In the genomic region with DNA sequence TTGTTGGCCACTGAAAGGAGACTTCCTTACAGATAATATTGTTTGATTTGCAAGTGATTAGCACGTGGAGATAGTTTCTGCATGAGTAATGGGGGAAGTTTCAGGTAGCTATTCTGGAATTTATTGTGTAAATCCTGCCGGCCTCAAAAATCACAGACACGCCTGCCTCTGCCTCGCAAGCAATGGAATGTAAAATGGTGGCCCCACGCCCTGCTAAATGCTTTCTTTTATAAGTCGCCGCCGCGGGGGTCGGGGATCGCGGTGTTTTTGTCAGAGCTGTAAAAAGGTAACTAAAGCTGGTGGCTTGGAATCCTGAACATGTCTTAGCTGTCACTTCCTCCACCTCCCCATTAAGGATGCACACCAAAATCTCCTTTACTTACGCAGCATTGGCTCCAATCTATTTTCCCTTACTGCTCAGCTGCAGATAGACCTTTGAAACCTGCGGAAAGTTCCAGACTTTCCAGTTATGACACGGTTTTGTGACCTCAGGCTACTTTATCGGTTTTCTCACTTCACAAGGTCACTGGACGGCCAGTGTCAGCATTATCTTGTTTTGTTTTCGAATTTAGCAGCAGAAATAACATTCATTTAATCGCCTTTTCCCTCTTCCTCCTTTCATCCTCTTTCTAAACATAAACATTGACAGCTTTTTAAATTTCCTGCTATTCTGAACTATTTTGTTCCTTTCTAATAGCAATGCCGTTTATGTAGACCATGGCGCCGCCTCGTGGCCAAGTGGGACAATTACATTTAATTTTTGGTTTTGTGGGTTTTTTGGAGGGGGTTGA, we compare ENCODE assay signal across 7 mouse cellular contexts. TPM values are rescaled to one million over a fixed set of nuclear protein-coding genes. Genes with fewer than 3 reads are reported as not detected.
DNase-seq lines count a peak whose midpoint lies in the region; ATAC-seq lines count a peak whose summit lies in the region.

No protein-coding gene starts in this region.

- no peak overlapping the region for H3K9ac ChIP-seq in kidney, embryonic 14.5 days (ENCODE audit: low read depth, low read length)
- H3K9ac ChIP-seq in liver, embryonic 16.5 days (ENCODE audit: low read depth, low read length), result no peak overlapping the region

- no peak overlapping the region for H3K4me3 ChIP-seq in kidney, embryonic 14.5 days (ENCODE audit: low read length)
- H3K4me3 ChIP-seq in liver, embryonic 16.5 days (ENCODE audit: low read depth, low read length), result peak overlapping the region; percentile 18

- no peaks in the 10 kb centered on the region for H3K36me3 ChIP-seq in kidney, embryonic 14.5 days (ENCODE audit: control insufficient read depth, insufficient read depth, low read length)
- H3K36me3 ChIP-seq in liver, embryonic 16.5 days (ENCODE audit: control insufficient read depth, insufficient read depth), result no peaks in the 10 kb centered on the region

- no peaks in the 10 kb centered on the region for H3K27me3 ChIP-seq in kidney, embryonic 14.5 days (ENCODE audit: control insufficient read depth, insufficient read depth, low read length)
- no peaks in the 10 kb centered on the region for H3K27me3 ChIP-seq in liver, embryonic 16.5 days (ENCODE audit: control insufficient read depth, insufficient read depth, low read depth, low read length)

- H3K27ac ChIP-seq in kidney, embryonic 14.5 days (ENCODE audit: low read depth, low read length), result no peak overlapping the region
- H3K27ac ChIP-seq in liver, embryonic 16.5 days (ENCODE audit: low read length), result no peak overlapping the region

- intact Hi-C loops in gastrocnemius, postnatal 14 days (cut with DNase I; ENCODE audit: low total_unique reads), result loop anchor here (2.0 to 5.0 kb wide), 2 partner anchors 126 to 210 kb away; no protein-coding TSS in a partner anchor

- H3K4me1 ChIP-seq in kidney, embryonic 14.5 days (ENCODE audit: control insufficient read depth, insufficient read depth, low read length), result no peaks in the 10 kb centered on the region
- H3K4me1 ChIP-seq in liver, embryonic 16.5 days (ENCODE audit: control insufficient read depth, low read depth, low read length), result no peaks in the 10 kb centered on the region; the same call in 1 of the 2 replicates

- H3K4me2 ChIP-seq in kidney, embryonic 14.5 days (replicated peaks; ENCODE audit: low read depth, low read length), result peak overlapping the region; percentile 27; the same call in 1 of the 2 replicates
- H3K4me2 ChIP-seq in liver, embryonic 16.5 days (ENCODE audit: low read depth, low read length), result peak overlapping the region; percentile 47

- 21% methylated on average over 23 of the region's 23 CpGs for WGBS in kidney, embryonic 14.5 days
- WGBS in liver, embryonic 16.5 days (ENCODE audit: insufficient replicate concordance), result 15% methylated on average over 23 of the region's 23 CpGs

- peak; percentile 54 for DNase-seq in 3T3-L1 (ENCODE audit: low read depth, low spot score)
- DNase-seq in CD4-positive helper T cell, adult 2 months (ENCODE audit: low read depth, low spot score), result peak; percentile 56
- DNase-seq in c-Kit-positive CD71-positive TER-119-negative erythroid progenitor cells, embryonic 14.5 days (ENCODE audit: low read depth), result peak; percentile 24
- peak; percentile 40 for DNase-seq in gastrocnemius, postnatal 14 days

- H3K9me3 ChIP-seq in kidney, embryonic 14.5 days (ENCODE audit: control insufficient read depth, low read length), result peaks cover 3% of the 10 kb centered on the region; the same call in 1 of the 2 replicates
- H3K9me3 ChIP-seq in liver, embryonic 16.5 days (replicated peaks; ENCODE audit: control insufficient read depth, low read length), result 0 out of 2 replicates have a peak, but pooled peaks cover 2% of the 10 kb centered on the region

- ATAC-seq in kidney, embryonic 14.5 days (ENCODE audit: low FRiP score, low TSS enrichment), result no peak
- no peak for ATAC-seq in liver, embryonic 16.5 days (ENCODE audit: low read depth)
- ATAC-seq in neutrophil, adult 5-6 weeks (ENCODE audit: extremely low read depth, insufficient number of reproducible peaks, low FRiP score, poor library complexity, severe bottlenecking), result peak; percentile 55; the same call in 1 of the 2 replicates

RNA-seq across cellular contexts. Expression of a gene that starts 25.6 kb away (rescaled TPM):
- total RNA-seq in gastrocnemius, postnatal 14 days (2021), result 10 to 100 TPM; 18.7 to 19.8 TPM
- 11.0 and 15.8 TPM in 2 replicates for polyA plus RNA-seq in kidney, embryonic 14.5 days (2014; fragmentation: Nextera tagmentation; extraction: Ambion mirVana)
- 3.3 TPM in 2 replicates for polyA plus RNA-seq in liver, embryonic 16.5 days (2015; fragmentation: Nextera tagmentation; extraction: Ambion mirVana)
- total RNA-seq in neutrophil, adult 5-6 weeks (2017), result 66.9 and 68.1 TPM in 2 replicates
